Mouse (Mus musculus) midbrain, embryonic 15.5 days (tissue): ENCODE measurements around the gene Lypd5. TPM values are rescaled to one million over a fixed set of nuclear protein-coding genes. Genes with fewer than 3 reads are reported as not detected.

Source experiments
- ATAC-seq: fragments of 200-750 bp; cut with Nextera tagmentation; replicated peaks from 2 replicates; pipeline ENCODE4 v1.8.0; 2017; ENCODE audit warnings: moderate TSS enrichment
- H3K27ac ChIP-seq: fragments of 300-500 bp; sonication (generic); 2 replicates; pipeline ENCODE4 v1.5.1; 2015; ENCODE audit warnings: mild to moderate bottlenecking, inconsistent platforms
- H3K27me3 ChIP-seq: fragments of 300-500 bp; sonication (generic); replicated peaks from 2 replicates; pipeline ENCODE4 v1.6.1; 2015; ENCODE audit warnings: inconsistent platforms
- H3K36me3 ChIP-seq: fragments of 300-500 bp; sonication (generic); replicated peaks from 2 replicates; pipeline ENCODE4 v1.6.1; 2015; ENCODE audit warnings: inconsistent platforms
- H3K4me1 ChIP-seq: fragments of 300-500 bp; sonication (generic); 2 replicates; pipeline ENCODE4 v1.6.1; 2015; ENCODE audit warnings: inconsistent platforms
- H3K4me2 ChIP-seq: fragments of 300-500 bp; sonication (generic); 2 replicates; pipeline ENCODE4 v1.6.1; 2015; ENCODE audit warnings: inconsistent platforms, mild to moderate bottlenecking, moderate library complexity
- H3K4me3 ChIP-seq: fragments of 300-500 bp; sonication (generic); 2 replicates; pipeline ENCODE4 v1.5.1; 2015; ENCODE audit warnings: mild to moderate bottlenecking, inconsistent platforms
- H3K9ac ChIP-seq: fragments of 300-500 bp; sonication (generic); 2 replicates; pipeline ENCODE4 v1.6.1; 2015; ENCODE audit warnings: mild to moderate bottlenecking, inconsistent platforms
- H3K9me3 ChIP-seq: fragments of 300-500 bp; sonication (generic); 2 replicates; pipeline ENCODE4 v1.6.1; 2016; ENCODE audit warnings: inconsistent platforms
- WGBS: fragments of 180-500 bp; shearing (Covaris S2); methylation state at CpG from one replicate; pipeline ENCODE4 v1.1.7; 2015; ENCODE audit warnings: mixed read lengths; 5-methylcytosine and 5-hydroxymethylcytosine counted together
- polyA plus RNA-seq: library from polyadenylated mRNA; unstranded; fragments of >200 nt; fragmentation: Nextera tagmentation; extraction: Ambion mirVana; gene quantifications from 2 replicates; pipeline ENCODE4 v1.2.1, GENCODE M21; 2015

Lypd5 gene
- polyA plus RNA-seq, 1 experiment from 2014 or later = not detected

DNA sequence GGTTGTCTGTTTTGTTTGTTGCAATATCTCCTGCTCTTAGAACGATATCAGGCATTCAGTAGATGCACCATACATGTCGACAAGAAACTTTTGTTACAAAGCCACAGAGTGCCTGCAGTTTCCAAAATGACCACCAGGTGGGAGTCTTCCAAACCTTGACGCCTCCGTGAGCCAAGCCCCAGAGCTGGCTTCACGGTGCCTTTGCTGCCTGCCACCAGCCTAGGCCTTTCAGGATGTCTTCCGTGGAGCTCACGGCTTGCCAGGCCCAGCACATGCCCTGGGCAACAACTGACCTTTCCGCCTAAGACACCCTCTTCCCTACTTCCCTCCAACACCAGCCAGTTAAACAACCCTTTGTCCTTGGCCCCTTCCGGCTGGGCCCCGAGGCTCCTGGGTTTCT, 15.8 kb downstream of the Lypd5 start:
- H3K27ac ChIP-seq = no peak overlapping the region
- H3K36me3 ChIP-seq = no peaks in the 10 kb centered on the region
- 21% methylated on average over 10 of the region's 10 CpGs for WGBS
- H3K4me1 ChIP-seq = no peaks in the 10 kb centered on the region; the same call in 1 of the 2 replicates
- H3K9ac ChIP-seq = no peak overlapping the region
- H3K4me3 ChIP-seq = no peak overlapping the region
- H3K9me3 ChIP-seq = no peaks in the 10 kb centered on the region
- peaks cover 4% of the 10 kb centered on the region; the same call in 1 of the 2 replicates for H3K27me3 ChIP-seq
- ATAC-seq = peak; percentile 78
- H3K4me2 ChIP-seq = no peak overlapping the region

GRCm38 (mm10) chr7:24365258-24366014, 16.4 kb downstream of the Lypd5 start:
- Histone ChIP-seq H3K9ac (no peak overlapping the region), H3K4me2 (no peak overlapping the region)

GRCm38 (mm10) chr7:24366716-24367632, 18.0 kb downstream of the Lypd5 start:
- Histone ChIP-seq H3K9me3 (no peaks in the 10 kb centered on the region), H3K4me1 (no peaks in the 10 kb centered on the region; the same call in 1 of the 2 replicates), H3K27me3 (peaks cover 4% of the 10 kb centered on the region; the same call in 1 of the 2 replicates), H3K9ac (no peak overlapping the region), H3K4me3 (no peak overlapping the region), H3K36me3 (no peaks in the 10 kb centered on the region), H3K4me2 (no peak overlapping the region), H3K27ac (no peak overlapping the region)
- ATAC-seq = no peak
- WGBS = 75% methylated on average over 15 of the region's 15 CpGs

More at GRCm38 (mm10) chr7:24365258-24366014, 16.4 kb downstream of the Lypd5 start:
- WGBS = 81% methylated on average over 5 of the region's 5 CpGs
- Histone ChIP-seq H3K36me3 (no peaks in the 10 kb centered on the region), H3K4me1 (no peaks in the 10 kb centered on the region; the same call in 1 of the 2 replicates), H3K9me3 (no peaks in the 10 kb centered on the region), H3K27me3 (peaks cover 4% of the 10 kb centered on the region; the same call in 1 of the 2 replicates), H3K27ac (no peak overlapping the region), H3K4me3 (no peak overlapping the region)
- peak; percentile 46 for ATAC-seq

GRCm38 (mm10) chr7:24368226-24368625, 19.2 kb downstream of the Lypd5 start:
- 77% methylated on average over 4 of the region's 4 CpGs for WGBS
- no peak overlapping the region for H3K9ac ChIP-seq
- no peaks in the 10 kb centered on the region for H3K9me3 ChIP-seq
- H3K4me3 ChIP-seq = no peak overlapping the region
- no peaks in the 10 kb centered on the region; the same call in 1 of the 2 replicates for H3K4me1 ChIP-seq
- H3K36me3 ChIP-seq = no peaks in the 10 kb centered on the region
- H3K27me3 ChIP-seq = peaks cover 4% of the 10 kb centered on the region; the same call in 1 of the 2 replicates
- H3K4me2 ChIP-seq = no peak overlapping the region
- no peak for ATAC-seq
- H3K27ac ChIP-seq = no peak overlapping the region

GRCm38 (mm10) chr7:24368946-24369345, 19.9 kb downstream of the Lypd5 start:
- WGBS = 92% methylated on average over 7 of the region's 7 CpGs
- Histone ChIP-seq H3K27ac (no peak overlapping the region), H3K9ac (no peak overlapping the region), H3K4me2 (no peak overlapping the region), H3K4me3 (no peak overlapping the region), H3K9me3 (no peaks in the 10 kb centered on the region), H3K27me3 (peaks cover 4% of the 10 kb centered on the region; the same call in 1 of the 2 replicates), H3K4me1 (peaks cover 6% of the 10 kb centered on the region; the same call in 1 of the 2 replicates), H3K36me3 (no peaks in the 10 kb centered on the region)
- ATAC-seq = no peak

DNA sequence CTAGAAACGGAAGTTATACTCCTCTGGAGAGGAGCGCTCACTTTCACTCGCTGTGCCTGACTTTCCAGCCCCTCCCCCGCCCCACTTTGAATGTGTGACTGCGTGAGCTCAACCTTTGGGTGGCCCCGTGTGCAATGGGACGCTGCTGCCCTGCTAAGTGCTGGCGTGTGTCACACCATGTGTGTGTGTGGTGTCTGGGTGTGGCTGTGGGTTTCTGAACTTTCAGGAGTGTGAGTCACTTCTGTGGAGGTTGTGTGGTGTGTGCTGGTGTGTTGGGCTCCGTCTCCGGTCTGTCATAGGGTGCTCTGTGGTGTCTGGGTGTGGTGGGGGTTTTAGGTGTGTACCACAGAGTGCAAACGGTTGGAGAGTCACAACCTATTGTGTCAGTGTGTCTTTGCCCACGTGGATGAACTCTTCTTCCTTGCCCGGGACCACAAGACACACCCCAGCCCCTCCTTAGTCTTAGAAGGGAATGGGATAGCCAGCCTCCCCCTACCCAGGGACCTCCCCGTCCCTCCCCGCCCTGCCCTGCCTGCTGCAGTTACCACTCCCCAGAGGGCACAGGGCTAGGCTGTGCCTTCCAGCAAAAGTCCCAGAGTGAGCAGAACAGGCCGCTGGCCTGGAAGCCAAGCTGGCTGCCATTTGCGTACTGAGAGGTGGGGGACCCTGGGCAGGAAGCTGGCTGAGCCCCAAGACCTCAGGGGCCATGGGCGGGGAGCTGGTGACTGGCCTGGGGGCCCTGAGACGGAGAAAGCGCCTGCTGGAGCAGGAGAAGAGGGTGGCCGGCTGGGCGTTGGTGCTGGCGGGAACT, 20.9 kb downstream of the Lypd5 start, which contains the start of gene Kcnn4:
Gene Kcnn4, plus strand, starts transcription at position 533 of the 811 bp plus-strand sequence.
- no peak within 1 kb of the TSS for H3K27ac ChIP-seq
- WGBS = 49% methylated on average over 22 of the region's 23 CpGs
- no peak within 1 kb of the TSS for H3K9ac ChIP-seq
- H3K4me3 ChIP-seq = no peak within 1 kb of the TSS
- H3K4me1 ChIP-seq = peaks cover 6% of the 10 kb centered on the region; the same call in 1 of the 2 replicates
- no peaks in the 10 kb centered on the region for H3K27me3 ChIP-seq
- no peaks in the 10 kb centered on the region for H3K9me3 ChIP-seq
- no peak for ATAC-seq
- no peaks in the 10 kb centered on the region for H3K36me3 ChIP-seq
- H3K4me2 ChIP-seq = no peak within 1 kb of the TSS

DNA sequence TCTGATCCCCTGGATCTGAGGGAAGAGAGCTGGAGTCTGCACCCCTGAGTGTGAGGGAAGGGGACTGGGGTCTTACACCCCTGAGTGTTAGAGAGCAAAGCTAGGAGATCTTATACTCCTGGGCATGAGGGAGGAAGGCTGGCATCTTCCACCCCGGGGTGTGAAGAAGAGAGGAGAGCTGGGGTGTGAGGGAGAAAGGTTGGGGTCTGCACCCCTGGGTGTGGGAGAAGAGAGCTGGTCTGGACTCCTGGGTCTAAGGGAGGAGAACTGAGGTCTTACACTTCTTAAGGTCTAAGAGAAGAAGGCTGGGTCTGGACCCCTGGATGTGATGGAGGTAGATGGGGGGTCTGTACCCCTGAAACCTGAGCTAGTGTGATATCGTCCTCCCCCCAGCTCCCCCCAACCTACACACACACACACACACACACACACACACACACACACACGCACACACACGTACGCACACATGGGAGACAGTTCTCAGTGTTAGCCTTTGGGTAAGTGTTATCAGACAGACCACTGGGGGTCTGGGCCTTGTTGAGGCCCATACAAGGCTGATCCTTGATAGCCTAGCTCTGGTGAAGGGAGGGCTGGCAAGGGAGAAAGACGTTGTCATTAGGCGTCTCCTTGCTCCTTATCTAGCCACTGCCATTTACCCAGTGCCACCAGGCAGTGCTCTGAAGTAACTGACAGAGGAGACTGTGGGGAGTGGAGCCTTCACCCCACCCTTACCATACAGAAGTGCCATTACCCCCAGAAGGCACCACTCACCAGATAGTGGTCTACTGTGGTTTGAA, 22.2 kb downstream of the Lypd5 start:
- no peak overlapping the region for H3K4me3 ChIP-seq
- H3K4me2 ChIP-seq = no peak overlapping the region
- no peaks in the 10 kb centered on the region for H3K9me3 ChIP-seq
- H3K27ac ChIP-seq = no peak overlapping the region
- no peaks in the 10 kb centered on the region for H3K36me3 ChIP-seq
- WGBS = 81% methylated on average over 7 of the region's 7 CpGs
- no peak overlapping the region for H3K9ac ChIP-seq
- H3K4me1 ChIP-seq = peaks cover 6% of the 10 kb centered on the region; the same call in 1 of the 2 replicates
- H3K27me3 ChIP-seq = no peaks in the 10 kb centered on the region
- ATAC-seq = no peak

- 66% methylated on average over 3 of the region's 3 CpGs for WGBS
Measured at GRCm38 (mm10) chr7:24371809-24372145, 22.8 kb downstream of the Lypd5 start.

DNA sequence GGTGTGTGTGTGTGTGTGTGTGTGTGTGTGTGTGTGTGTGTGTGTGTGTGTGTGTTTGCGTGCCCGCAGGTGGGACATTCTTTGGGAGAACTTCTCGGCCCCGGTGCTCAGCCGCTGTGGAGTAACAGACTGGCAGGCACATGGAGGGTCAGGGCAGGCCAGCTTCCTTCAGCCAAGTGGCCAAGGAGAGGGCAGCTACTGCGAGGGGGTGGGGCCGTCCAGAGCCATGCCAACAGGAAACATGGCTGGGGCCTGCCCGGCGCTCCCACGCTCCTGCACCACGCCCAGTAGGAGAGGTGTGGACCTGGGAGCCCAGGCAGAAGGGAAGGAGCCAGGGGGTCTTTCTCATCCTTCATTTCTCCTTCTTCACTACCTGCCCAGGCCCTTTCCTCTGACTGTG, 23.3 kb downstream of the Lypd5 start:
- no peak overlapping the region for H3K9ac ChIP-seq
- ATAC-seq = no peak
- no peaks in the 10 kb centered on the region for H3K36me3 ChIP-seq
- H3K27me3 ChIP-seq = peaks cover 4% of the 10 kb centered on the region
- no peak overlapping the region for H3K27ac ChIP-seq
- H3K4me1 ChIP-seq = peaks cover 11% of the 10 kb centered on the region
- no peak overlapping the region for H3K4me3 ChIP-seq
- 92% methylated on average over 11 of the region's 11 CpGs for WGBS
- no peak overlapping the region for H3K4me2 ChIP-seq
- H3K9me3 ChIP-seq = no peaks in the 10 kb centered on the region

More at GRCm38 (mm10) chr7:24371809-24372145, 22.8 kb downstream of the Lypd5 start:
- peaks cover 6% of the 10 kb centered on the region; the same call in 1 of the 2 replicates for H3K4me1 ChIP-seq
- H3K27ac ChIP-seq = no peak overlapping the region
- no peak for ATAC-seq
- H3K4me3 ChIP-seq = no peak overlapping the region
- H3K9me3 ChIP-seq = no peaks in the 10 kb centered on the region
- H3K36me3 ChIP-seq = no peaks in the 10 kb centered on the region
- H3K4me2 ChIP-seq = no peak overlapping the region
- H3K27me3 ChIP-seq = no peaks in the 10 kb centered on the region
- no peak overlapping the region for H3K9ac ChIP-seq

DNA sequence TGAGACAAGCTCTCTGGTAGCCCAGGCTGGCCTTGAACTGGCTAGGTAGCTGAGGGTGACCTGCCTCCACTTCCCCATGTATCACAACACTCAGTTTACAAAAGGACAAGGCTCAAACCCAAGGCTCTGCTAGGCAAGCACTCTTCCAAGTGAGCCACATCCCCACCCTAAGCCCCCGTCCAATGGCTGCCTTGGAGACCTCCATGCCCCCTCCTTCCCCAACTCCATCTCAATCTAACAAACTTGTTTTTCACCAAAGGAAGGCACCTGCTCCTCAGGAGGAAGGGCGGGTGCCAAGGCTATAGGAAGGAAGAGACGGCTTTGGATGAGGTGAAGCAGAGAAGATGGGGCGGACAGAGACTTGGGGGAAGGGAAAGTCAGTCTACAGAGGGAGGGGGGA, 23.8 kb downstream of the Lypd5 start:
- 69% methylated on average over 4 of the region's 4 CpGs for WGBS
- no peak overlapping the region for H3K9ac ChIP-seq
- H3K4me1 ChIP-seq = peaks cover 13% of the 10 kb centered on the region
- H3K4me3 ChIP-seq = no peak overlapping the region
- no peak overlapping the region for H3K4me2 ChIP-seq
- no peak overlapping the region for H3K27ac ChIP-seq
- H3K36me3 ChIP-seq = no peaks in the 10 kb centered on the region
- H3K27me3 ChIP-seq = peaks cover 6% of the 10 kb centered on the region
- ATAC-seq = no peak
- no peaks in the 10 kb centered on the region for H3K9me3 ChIP-seq
